Mouse (Mus musculus): ENCODE data around the gene Map4k1. TPM values are rescaled to one million over a fixed set of nuclear protein-coding genes. Genes with fewer than 3 reads are reported as not detected.

Gene Map4k1
- polyA plus RNA-seq (2012; rRNA removed): 2.3 and 6.2 TPM in 2 replicates

- Histone ChIP-seq H3K27ac (ENCODE audit: insufficient read depth, low read depth, low read length) (peak within 1 kb of the TSS; percentile 32; the same call in 1 of the 2 replicates), H3K36me3 (ENCODE audit: control insufficient read depth, insufficient read depth, low read length) (no peaks in the 10 kb centered on the region), H3K4me3 (ENCODE audit: insufficient read depth, low read depth, low read length) (peak within 1 kb of the TSS; percentile 58), H3K27me3 (replicated peaks; ENCODE audit: control insufficient read depth, insufficient read depth, low read length) (no peaks in the 10 kb centered on the region), H3K4me1 (ENCODE audit: control insufficient read depth, insufficient read depth, low read length) (peaks cover 8% of the 10 kb centered on the region; the same call in 1 of the 2 replicates)
- TF ChIP-seq CTCF (conservative IDR thresholded peaks at IDR 0.05; ENCODE audit: insufficient read depth, insufficient read length, low read depth, low read length) (no peak), POLR2A (IDR thresholded peaks at IDR 0.05; ENCODE audit: low read depth, low read length) (peak; percentile 71)
- under 1% methylated on average over 36 of the region's 36 CpGs for WGBS
- DNase-seq: peak; percentile 99
Observed at GRCm38 (mm10) chr7:28981651-28982273, at the start of gene Map4k1, which contains the start of gene Eif3k. Map4k1 (plus strand) TSS chr7:28982050. Eif3k (minus strand) TSS chr7:28981864.

- DNase-seq: peak; percentile 76
- no peak for TF ChIP-seq CTCF (conservative IDR thresholded peaks at IDR 0.05; ENCODE audit: insufficient read depth, insufficient read length, low read depth, low read length)
- TF ChIP-seq POLR2A (IDR thresholded peaks at IDR 0.05; ENCODE audit: low read depth, low read length): no peak
- 54% methylated on average over 6 of the region's 6 CpGs for WGBS
- no peak overlapping the region for H3K4me3 ChIP-seq (ENCODE audit: insufficient read depth, low read depth, low read length)
- H3K27ac ChIP-seq (ENCODE audit: insufficient read depth, low read depth, low read length): peak overlapping the region; percentile 98
- H3K36me3 ChIP-seq (ENCODE audit: control insufficient read depth, insufficient read depth, low read length): no peaks in the 10 kb centered on the region
- peaks cover 78% of the 10 kb centered on the region for H3K4me1 ChIP-seq (ENCODE audit: control insufficient read depth, insufficient read depth, low read length)
- H3K27me3 ChIP-seq (replicated peaks; ENCODE audit: control insufficient read depth, insufficient read depth, low read length): no peaks in the 10 kb centered on the region
Observed at GRCm38 (mm10) chr7:28932421-28933041, 49.3 kb upstream of the Map4k1 start.

- no peak overlapping the region for H3K4me3 ChIP-seq (ENCODE audit: insufficient read depth, low read depth, low read length)
- no peaks in the 10 kb centered on the region for H3K36me3 ChIP-seq (ENCODE audit: control insufficient read depth, insufficient read depth, low read length)
- TF ChIP-seq POLR2A (IDR thresholded peaks at IDR 0.05; ENCODE audit: low read depth, low read length) (no peak), CTCF (conservative IDR thresholded peaks at IDR 0.05; ENCODE audit: insufficient read depth, insufficient read length, low read depth, low read length) (no peak)
- no peak for DNase-seq
- H3K27ac ChIP-seq (ENCODE audit: insufficient read depth, low read depth, low read length): peak overlapping the region; percentile 1; the same call in 1 of the 2 replicates
- WGBS: 70% methylated on average over 2 of the region's 2 CpGs
- H3K4me1 ChIP-seq (ENCODE audit: control insufficient read depth, insufficient read depth, low read length): peaks cover 83% of the 10 kb centered on the region
- no peaks in the 10 kb centered on the region for H3K27me3 ChIP-seq (replicated peaks; ENCODE audit: control insufficient read depth, insufficient read depth, low read length)
Observed at GRCm38 (mm10) chr7:28933825-28934224, 48.0 kb upstream of the Map4k1 start.

- Histone ChIP-seq H3K4me3 (ENCODE audit: insufficient read depth, low read depth, low read length) (no peak overlapping the region), H3K27me3 (replicated peaks; ENCODE audit: control insufficient read depth, insufficient read depth, low read length) (no peaks in the 10 kb centered on the region), H3K36me3 (ENCODE audit: control insufficient read depth, insufficient read depth, low read length) (no peaks in the 10 kb centered on the region), H3K4me1 (ENCODE audit: control insufficient read depth, insufficient read depth, low read length) (peaks cover 83% of the 10 kb centered on the region), H3K27ac (ENCODE audit: insufficient read depth, low read depth, low read length) (peak overlapping the region; percentile 67)
- WGBS: 32% methylated on average over 4 of the region's 4 CpGs
- TF ChIP-seq POLR2A (IDR thresholded peaks at IDR 0.05; ENCODE audit: low read depth, low read length) (no peak), CTCF (conservative IDR thresholded peaks at IDR 0.05; ENCODE audit: insufficient read depth, insufficient read length, low read depth, low read length) (no peak)
- DNase-seq: peak; percentile 67
Observed at GRCm38 (mm10) chr7:28936787-28937186, 45.1 kb upstream of the Map4k1 start.

- H3K27ac ChIP-seq (ENCODE audit: insufficient read depth, low read depth, low read length): peak overlapping the region; percentile 57
- peak; percentile 44 for DNase-seq
Observed at GRCm38 (mm10) chr7:28938654-28939053, 43.2 kb upstream of the Map4k1 start.

GRCm38 (mm10) chr7:28939418-28940183, 42.2 kb upstream of the Map4k1 start:
- Histone ChIP-seq H3K36me3 (ENCODE audit: control insufficient read depth, insufficient read depth, low read length) (0 out of 2 replicates have a peak, but pooled peaks cover 2% of the 10 kb centered on the region), H3K4me3 (ENCODE audit: insufficient read depth, low read depth, low read length) (no peak overlapping the region), H3K27me3 (replicated peaks; ENCODE audit: control insufficient read depth, insufficient read depth, low read length) (no peaks in the 10 kb centered on the region), H3K4me1 (ENCODE audit: control insufficient read depth, insufficient read depth, low read length) (peaks cover 83% of the 10 kb centered on the region), H3K27ac (ENCODE audit: insufficient read depth, low read depth, low read length) (peak overlapping the region; percentile 71)
- DNase-seq: peak; percentile 82
- TF ChIP-seq CTCF (conservative IDR thresholded peaks at IDR 0.05; ENCODE audit: insufficient read depth, insufficient read length, low read depth, low read length) (no peak), POLR2A (IDR thresholded peaks at IDR 0.05; ENCODE audit: low read depth, low read length) (no peak)
- WGBS: 26% methylated on average over 7 of the region's 7 CpGs

More at GRCm38 (mm10) chr7:28938654-28939053, 43.2 kb upstream of the Map4k1 start:
- Histone ChIP-seq H3K4me1 (ENCODE audit: control insufficient read depth, insufficient read depth, low read length) (peaks cover 88% of the 10 kb centered on the region), H3K4me3 (ENCODE audit: insufficient read depth, low read depth, low read length) (no peak overlapping the region), H3K36me3 (ENCODE audit: control insufficient read depth, insufficient read depth, low read length) (0 out of 2 replicates have a peak, but pooled peaks cover 1% of the 10 kb centered on the region), H3K27me3 (replicated peaks; ENCODE audit: control insufficient read depth, insufficient read depth, low read length) (no peaks in the 10 kb centered on the region)
- 49% methylated on average over 4 of the region's 4 CpGs for WGBS
- TF ChIP-seq CTCF (conservative IDR thresholded peaks at IDR 0.05; ENCODE audit: insufficient read depth, insufficient read length, low read depth, low read length) (0 out of 2 replicates have a peak, but pooled peaks have one; percentile 19), POLR2A (IDR thresholded peaks at IDR 0.05; ENCODE audit: low read depth, low read length) (no peak)

Measured in kidney, adult 2 months (tissue).